Mouse (Mus musculus) central nervous system, embryonic 14 days (tissue): ENCODE results near the gene Csgalnact2. TPM values are rescaled to one million over a fixed set of nuclear protein-coding genes. Genes with fewer than 3 reads are reported as not detected.

Source experiments
- polyA plus RNA-seq: library from polyadenylated mRNA; depleted of rRNA; stranded (reverse); fragments of >200 nt; gene quantifications from 2 replicates; pipeline ENCODE4 v1.2.3, GENCODE M21; 2012; rRNA removed

Gene Csgalnact2
- polyA plus RNA-seq = 6.5 and 7.5 TPM in 2 replicates

DNA sequence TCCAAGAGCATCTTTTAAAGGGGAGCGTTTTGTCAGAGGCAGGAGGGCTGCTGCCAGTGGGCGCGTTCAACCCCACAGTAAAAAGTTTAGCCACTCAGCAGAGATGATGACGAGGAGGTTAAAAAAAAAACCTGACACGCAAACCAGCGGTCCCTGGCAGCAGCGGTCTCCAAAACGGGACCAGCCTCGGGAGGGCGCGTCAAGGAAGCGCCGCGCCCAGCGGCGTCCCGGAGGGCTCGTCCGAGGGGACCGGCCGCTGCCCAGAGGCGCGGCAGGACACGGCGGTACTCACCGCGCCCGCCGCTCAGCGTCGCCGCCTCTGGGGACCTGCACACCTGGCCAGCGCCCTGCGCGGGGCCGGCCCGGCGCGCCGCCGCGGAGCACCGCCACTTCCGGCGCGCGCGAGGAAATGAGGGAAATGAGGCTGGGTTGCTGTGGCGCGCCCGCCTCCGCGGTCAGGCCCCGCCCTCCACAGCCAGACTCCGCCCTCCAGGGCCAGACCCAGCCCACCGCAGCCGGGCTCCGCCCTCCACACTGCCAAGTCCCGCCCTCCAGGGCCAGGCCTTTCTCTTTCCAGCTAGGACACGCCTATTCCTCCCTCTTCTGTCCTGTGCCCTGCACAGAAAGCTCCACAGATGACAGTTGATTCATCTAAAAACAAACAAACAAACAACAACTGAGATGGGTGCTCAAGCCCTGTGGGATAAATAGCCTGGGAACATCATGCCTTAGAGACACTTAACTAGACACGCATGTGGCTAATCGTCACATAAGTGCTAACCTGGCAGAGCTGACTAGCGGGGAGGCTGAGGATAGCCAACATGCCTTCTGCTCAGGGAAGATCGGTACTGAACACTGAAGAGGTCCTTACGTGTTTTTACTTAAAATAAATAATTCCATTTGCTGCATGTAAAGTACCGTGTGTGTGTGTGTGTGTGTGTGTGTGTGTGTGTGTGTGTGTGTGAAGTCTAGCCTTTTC, at the start of gene Csgalnact2:
Csgalnact2 (minus strand) TSS at position 410 of the 979 bp plus-strand sequence.

Other genes starting within 250 kb of the Csgalnact2 start
- 303 and 306 TPM in 2 replicates for gene Hnrnpf, start 238.8 kb downstream of the Csgalnact2 start, polyA plus RNA-seq
- not detected in 2 replicates for gene Fxyd4, start 201.4 kb downstream of the Csgalnact2 start, polyA plus RNA-seq
- gene Rasgef1a, start 127.7 kb downstream of the Csgalnact2 start, polyA plus RNA-seq = 4.6 and 4.9 TPM in 2 replicates
- 6.3 and 11.4 TPM in 2 replicates for gene Ret, start 58.6 kb upstream of the Csgalnact2 start, polyA plus RNA-seq